Mouse (Mus musculus) natural killer cell, adult 2 months (primary cell): Measurements from ENCODE around the gene Zfp622.
"Not testable (repeated sequence)": the region's sequence is repeated elsewhere in the genome, so short reads cannot be mapped to it uniquely, and the experiment has no call there.

ENCODE experiments used
- DNase-seq, 2 experiments: peaks; one replicate each; pipeline ENCODE4 v3.0.0; 2022; ENCODE audit warnings: low spot score in 2 of 2

The Zfp622 gene

GRCm38 (mm10) chr15:25971596-25971995 is 12.6 kb upstream of the Zfp622 start:
- no peak for DNase-seq

- no peak for DNase-seq
Measured at GRCm38 (mm10) chr15:25972758-25973157, 11.4 kb upstream of the Zfp622 start.

- DNase-seq = no peak
Measured at GRCm38 (mm10) chr15:25974352-25974751, 9.8 kb upstream of the Zfp622 start.

- no peak for DNase-seq
Measured at GRCm38 (mm10) chr15:25975810-25976209, 8.4 kb upstream of the Zfp622 start.

GRCm38 (mm10) chr15:25983614-25984013 is 552 bp upstream of the Zfp622 start:
- not testable (repeated sequence) for DNase-seq

- peak in 1 of 2 experiments; percentile 7 for DNase-seq
Measured at GRCm38 (mm10) chr15:25984734-25985492, 747 bp downstream of the Zfp622 start.

GRCm38 (mm10) chr15:25992992-25993727 is 9.0 kb downstream of the Zfp622 start:
- peak; percentile 47 to 60 for DNase-seq

- DNase-seq = no peak
Measured at GRCm38 (mm10) chr15:25995521-25995920, 11.4 kb downstream of the Zfp622 start.

GRCm38 (mm10) chr15:25999545-25999944 is 15.4 kb downstream of the Zfp622 start:
- DNase-seq = not testable (repeated sequence)

- DNase-seq = no peak
Measured at GRCm38 (mm10) chr15:26008621-26009020, 24.5 kb downstream of the Zfp622 start.

GRCm38 (mm10) chr15:26012891-26013290 is 28.7 kb downstream of the Zfp622 start:
- DNase-seq = no peak

- peak in 1 of 2 experiments; percentile 74 for DNase-seq
Measured at GRCm38 (mm10) chr15:26015979-26016665, 32.0 kb downstream of the Zfp622 start.

GRCm38 (mm10) chr15:26021721-26022120 is 37.6 kb downstream of the Zfp622 start:
- no peak for DNase-seq

- DNase-seq = no peak
Measured at GRCm38 (mm10) chr15:26022636-26023035, 38.5 kb downstream of the Zfp622 start.

GRCm38 (mm10) chr15:26031692-26032091 is 47.5 kb downstream of the Zfp622 start:
- no peak for DNase-seq

GRCm38 (mm10) chr15:26040567-26040966 is 56.4 kb downstream of the Zfp622 start:
- DNase-seq = no peak

- DNase-seq = no peak
Measured at GRCm38 (mm10) chr15:26041196-26041947, 57.2 kb downstream of the Zfp622 start.
